Mouse (Mus musculus) cerebellum, adult (tissue): ENCODE results near the gene Zfand5.
"Not testable (repeated sequence)": the region's sequence is repeated elsewhere in the genome, so short reads cannot be mapped to it uniquely, and the experiment has no call there.

Experiments used
- ATAC-seq: cut with Nextera tagmentation; 2 replicates; pipeline ENCODE4 v1.9.2; 2017; ENCODE audit warnings: mild to moderate bottlenecking, moderate library complexity, mixed read lengths; ENCODE audit not compliant: insufficient number of reproducible peaks, low FRiP score, low TSS enrichment

The Zfand5 gene

DNA sequence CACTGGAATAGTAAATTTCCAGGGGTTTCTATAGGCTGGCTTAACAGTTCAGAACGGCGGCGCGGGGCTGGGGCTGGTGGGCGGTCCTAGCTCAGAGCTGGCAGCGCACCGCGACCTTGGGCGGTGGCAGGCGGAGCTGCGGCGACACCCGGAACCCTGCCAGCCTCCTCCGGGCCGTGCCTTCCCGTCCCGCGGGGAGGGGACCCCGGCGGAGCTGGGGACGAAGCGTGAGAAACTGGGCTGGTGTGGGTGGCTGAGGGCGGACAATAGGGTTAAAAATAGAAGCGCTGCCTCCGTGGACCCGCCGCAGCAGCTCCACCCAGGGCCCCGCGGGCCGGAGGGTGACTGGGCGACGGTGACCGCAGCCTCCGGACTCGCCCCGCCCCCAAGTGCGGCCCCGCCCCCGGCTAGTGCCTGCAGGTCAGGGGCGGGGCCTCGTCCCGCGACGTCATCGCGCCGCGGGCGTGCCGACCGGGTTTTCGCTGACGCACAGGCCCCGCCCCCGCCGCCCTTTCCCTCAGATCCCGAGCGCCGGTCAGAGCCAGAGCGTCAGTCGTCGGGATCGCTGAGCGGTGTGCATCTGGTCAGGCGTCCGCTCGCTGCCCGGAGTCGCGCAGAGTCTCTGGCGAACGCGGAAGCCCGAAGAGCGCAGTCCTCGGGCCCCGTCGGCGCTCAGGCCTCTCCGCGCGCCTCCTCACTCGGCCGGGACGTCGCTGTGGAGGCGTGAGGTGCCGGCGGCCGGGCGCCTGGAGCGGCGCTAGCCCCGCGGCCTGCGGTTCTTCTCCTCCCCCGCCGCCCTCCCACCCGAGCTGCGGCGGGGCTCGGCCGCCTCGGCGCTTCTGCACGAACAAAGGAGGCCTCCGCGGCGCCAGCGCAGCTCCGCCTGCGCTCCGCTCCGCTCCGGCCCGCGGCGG lies at the start of gene Zfand5:
TSS of gene Zfand5 (plus strand) at position 538 of the 914 bp plus-strand sequence.
- ATAC-seq = peak; percentile 79

DNA sequence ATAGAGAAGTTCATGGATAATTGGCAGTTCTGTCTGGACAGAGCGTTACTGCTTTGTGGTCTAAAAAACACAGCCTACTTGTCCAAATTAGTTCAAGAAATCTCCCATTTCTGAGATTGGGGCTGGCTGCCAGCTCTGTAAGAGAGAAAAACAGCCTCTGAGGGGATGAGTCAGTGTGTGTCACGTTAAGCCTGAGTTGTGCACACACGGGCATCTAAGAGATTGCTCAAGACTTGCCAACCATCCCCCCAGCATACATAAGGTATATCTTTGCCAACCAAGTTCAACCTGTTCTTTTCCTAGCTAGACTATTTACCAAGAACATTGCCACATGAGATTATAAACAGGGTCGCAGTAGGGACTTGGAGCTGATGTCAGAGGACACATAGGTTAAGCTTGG lies 44.9 kb upstream of the Zfand5 start:
- ATAC-seq = no peak

DNA sequence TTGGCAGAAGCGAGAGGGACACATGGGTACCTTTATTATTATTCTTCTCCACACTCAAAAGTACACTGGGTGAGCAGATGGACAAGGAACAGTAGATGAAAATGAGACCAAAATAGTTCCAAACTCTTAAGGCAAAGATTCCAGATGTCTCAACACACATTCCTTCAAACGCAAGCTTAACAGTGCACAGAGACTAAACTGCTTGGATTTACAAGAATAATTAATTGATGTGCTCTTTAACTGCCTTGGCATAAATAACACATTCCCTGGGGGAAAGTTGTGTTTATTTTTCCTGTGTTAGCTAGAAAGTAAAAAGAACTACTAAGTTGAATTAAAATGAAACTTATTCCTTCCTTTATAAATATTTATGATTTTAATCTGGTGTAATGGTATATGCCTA lies 44.3 kb upstream of the Zfand5 start:
- no peak for ATAC-seq

DNA sequence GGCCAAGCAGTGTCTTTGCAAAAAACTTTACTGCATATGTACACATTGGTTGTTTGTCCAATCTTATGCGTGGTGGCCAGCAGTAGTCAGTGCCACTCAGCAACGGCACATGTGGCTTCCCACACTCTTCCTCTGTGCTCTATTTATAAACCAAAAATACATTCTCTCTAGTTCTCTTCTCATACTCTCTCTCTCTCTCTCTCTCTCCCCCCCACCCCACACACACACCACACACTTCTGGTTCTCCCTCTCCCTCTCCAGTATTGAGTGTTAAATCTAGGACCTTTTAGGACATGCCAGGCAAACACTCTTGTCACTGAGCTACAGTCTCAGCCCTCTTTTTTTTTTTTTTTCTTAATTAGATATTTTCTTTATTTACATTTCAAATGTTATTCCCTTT lies 23.3 kb upstream of the Zfand5 start:
- not testable (repeated sequence) for ATAC-seq

DNA sequence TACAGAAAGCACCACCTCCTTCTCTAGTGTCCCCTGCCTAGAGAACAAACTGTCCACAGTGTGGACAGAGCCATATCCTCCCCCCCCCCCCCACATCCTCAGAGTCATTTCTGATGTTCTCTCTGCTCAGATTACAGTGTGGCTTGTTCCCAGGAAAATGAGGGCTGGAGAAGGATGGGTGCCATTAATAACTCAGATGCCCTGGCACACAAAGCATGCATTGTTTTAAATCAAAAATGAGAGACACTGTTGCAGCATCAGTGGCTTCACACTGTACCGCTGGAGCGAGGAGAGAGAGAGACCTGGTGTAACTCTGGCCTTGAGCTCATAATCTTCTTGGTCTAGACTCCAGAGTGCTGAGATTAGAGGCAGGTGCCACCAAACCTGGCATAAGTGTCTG lies 18.2 kb upstream of the Zfand5 start:
- no peak for ATAC-seq

DNA sequence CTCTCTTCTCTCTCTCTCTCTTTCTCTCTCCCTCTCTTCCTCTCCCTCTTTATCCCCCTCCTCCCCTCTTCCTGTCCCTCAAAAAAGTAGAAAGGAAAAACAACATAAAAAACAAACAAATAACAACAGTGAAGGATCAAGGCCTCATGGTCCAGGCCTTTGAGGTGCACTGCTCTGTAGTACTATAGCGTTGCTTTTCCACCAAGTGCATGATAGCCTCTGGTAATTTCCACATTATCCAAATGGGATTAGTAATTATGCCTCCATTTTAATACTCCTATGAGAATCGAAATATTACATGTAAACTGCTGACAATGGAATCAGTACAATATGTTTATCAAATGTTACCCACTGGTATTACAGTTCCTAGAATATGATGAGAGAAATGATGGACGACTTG lies 16.2 kb upstream of the Zfand5 start:
- no peak for ATAC-seq

DNA sequence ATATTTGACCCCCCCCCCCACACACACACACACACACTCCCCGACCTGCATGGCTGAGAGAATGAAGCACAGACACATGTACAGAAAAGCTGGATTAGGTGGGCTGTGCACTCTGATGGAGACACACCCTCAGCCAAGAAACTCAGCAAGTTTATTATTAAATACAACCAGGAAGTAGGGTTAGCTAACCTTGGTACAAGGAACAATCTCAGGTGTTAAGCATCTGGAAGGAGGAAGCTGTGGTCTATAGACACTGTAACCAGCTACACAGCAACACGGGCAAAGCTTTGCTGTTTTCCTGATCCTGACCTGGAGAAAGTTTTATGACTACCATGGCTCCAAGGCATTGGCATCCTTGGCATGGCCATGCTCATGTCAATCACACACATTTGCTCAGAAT lies 12.6 kb upstream of the Zfand5 start:
- ATAC-seq = no peak

DNA sequence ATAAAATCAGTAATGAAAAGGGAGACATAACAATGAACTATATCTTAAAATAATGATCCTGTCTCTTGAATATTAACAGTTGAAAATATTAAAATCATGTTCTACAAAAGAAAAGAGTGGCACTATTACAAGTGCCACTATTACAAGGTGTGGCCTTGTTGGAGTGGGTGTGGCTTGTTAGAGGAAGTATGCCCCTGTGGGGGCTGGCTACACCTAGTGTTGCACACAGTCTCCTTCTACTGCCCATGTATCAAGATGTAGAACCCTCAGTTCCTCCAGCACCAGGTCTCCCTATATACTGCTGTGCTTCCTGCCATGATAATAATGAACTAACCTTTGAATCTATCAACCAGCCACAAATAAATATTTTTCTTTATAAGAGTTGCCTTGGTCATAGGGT lies 11.8 kb upstream of the Zfand5 start:
- ATAC-seq = no peak

DNA sequence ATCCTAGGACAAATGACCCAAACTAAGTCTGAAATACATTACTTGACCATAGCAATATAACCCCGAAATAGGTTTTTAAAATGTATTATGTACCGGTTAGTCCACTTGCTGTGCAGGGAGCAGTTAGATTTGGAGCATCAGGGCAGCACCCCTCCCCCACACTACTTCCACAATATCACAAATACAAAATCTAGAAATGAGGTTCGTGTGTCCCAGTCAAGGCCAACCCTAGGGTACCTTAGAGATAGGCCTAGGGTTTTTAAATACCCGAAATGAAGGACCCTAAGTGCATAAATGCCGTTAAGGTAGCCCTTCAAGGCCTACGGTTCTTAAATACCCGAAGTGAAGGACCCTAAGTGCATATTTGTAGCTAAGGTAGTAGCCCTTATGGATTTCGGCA lies 892 bp upstream of the Zfand5 start:
- no peak for ATAC-seq

DNA sequence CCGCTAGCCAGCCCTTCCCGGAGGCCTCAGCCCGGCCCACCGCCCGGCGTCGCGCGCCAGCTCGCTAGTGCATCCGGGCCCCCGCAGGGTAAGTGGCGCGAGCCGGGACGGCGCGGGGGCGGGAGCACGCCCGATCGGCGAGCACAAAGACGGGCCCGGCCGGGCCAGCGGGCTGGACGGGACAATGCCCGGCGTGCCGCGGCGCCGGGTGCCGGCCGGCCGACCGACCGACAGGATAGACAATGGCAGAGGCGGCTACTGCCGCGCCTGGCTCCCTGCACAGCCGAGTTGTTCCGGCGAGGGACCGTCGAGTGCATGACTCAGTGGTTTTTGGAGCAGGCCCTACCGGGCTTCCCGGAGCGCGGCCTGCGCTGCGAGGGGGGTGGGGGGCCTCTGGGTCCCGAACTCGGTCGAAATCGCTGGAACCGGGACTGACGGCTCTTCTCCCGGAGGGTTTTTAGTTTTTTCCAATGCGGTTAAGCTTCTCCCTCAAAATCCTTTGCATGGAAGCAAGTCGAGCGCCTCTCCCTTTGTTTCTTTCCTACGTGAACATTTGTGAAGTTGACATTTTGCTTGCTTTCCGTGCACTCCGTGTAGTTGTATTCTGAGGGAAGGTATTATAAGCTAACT lies 692 bp downstream of the Zfand5 start:
- ATAC-seq = no peak; the same call in 1 of the 2 replicates

DNA sequence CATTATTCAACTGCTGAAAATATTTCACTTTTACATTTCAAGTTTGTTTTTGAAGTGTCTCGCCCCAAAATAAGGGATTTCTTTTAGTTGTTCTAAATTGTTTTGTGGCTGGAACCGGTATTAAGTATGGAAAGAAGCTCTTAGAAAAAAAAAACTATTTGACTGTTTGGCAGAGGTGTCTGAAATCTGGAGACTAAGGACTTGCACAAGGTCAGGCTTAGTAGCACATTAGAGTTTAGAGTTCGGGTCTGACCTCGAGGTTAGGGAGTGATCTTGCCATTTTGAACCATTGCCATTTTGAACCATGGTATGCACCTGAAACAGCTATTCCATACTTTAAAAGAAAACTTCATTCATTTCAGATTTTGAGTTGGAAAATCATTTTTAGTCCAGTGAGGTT lies 1.4 kb downstream of the Zfand5 start:
- no peak for ATAC-seq

DNA sequence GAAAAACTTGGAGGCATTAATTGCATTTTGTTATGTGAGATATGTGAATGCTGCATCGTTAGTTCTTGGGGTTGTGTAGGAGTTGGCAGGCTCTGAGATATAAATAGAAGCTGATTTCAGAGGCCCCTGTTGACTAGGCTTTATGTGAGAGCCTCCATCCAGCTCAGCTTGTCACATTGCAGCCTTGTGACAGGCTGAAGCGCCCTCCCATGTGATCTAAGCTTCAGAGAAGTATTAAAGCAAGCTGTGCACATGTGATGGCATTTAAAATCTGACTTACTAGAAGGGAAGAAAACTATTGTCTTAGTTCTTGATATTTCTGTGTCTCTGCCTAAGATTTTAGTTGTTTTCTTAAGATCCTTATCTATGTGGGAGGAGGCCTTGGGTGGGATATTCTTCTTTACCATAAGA lies 2.1 kb downstream of the Zfand5 start:
- peak; percentile 53 for ATAC-seq

DNA sequence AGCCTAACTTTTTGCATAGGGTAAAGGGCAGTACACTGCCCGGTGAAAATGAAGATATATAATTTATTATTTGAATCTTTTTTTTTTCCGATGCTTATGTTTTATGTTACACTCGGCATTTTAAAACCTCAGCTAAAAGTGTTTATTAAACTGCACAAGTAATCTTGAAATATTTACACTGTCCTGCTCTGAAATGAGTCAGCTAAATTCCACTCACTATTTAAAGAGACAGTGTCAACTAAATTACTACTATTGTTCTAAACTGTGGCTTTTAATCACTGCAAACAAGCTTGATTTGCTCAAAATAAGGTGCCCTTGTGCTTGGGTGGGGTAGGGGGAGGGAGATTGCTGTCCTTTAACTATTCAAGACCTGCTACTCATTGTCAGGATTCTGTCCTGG lies 2.6 kb downstream of the Zfand5 start:
- ATAC-seq = no peak

DNA sequence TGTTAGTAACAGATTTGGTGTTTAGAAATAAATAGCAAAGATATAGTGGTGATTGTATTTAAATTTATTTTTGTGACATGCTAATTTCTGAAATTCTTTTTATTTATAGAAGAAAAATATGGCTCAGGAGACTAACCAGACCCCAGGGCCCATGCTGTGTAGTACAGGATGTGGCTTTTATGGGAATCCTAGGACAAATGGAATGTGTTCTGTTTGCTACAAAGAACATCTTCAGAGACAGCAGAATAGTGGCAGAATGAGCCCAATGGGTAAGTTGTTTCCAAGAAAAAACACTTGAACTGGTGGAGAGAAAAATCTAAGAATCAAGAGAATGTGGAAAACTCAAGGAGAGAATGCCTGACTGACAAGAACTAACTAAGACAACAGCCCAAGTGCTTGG lies 4.2 kb downstream of the Zfand5 start:
- no peak for ATAC-seq

DNA sequence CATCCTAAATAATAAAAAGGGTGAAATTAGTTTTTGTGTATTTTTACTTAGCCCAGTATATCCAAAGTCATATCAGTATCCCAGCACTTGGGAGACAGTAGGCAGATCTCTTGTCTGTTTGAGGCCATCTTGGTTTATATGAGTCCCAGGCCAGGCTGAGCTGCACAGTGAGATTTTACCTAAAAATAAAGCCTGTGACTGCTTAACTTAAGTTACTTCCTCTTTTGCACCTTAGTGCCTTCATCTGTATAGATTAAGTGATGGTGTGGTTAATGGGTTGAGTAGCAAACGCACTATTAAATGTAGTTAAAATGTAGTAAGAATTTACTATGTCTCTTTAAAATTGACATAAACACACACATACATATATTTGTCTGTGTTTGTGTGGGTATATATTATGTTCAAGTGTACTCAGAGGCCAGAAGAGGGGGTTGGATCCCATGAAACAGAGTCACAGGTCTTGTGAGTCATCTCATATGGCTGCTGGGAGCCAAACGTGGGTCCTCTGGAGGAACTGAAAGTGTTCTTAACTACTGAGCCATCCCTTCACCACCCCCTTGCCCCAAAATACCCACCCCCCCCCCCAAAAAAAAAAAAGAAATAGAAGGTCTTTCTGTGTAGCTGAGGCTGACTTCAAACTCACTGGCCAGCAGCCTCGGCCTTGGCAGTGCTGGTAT lies 14.5 kb downstream of the Zfand5 start:
- ATAC-seq = no peak

DNA sequence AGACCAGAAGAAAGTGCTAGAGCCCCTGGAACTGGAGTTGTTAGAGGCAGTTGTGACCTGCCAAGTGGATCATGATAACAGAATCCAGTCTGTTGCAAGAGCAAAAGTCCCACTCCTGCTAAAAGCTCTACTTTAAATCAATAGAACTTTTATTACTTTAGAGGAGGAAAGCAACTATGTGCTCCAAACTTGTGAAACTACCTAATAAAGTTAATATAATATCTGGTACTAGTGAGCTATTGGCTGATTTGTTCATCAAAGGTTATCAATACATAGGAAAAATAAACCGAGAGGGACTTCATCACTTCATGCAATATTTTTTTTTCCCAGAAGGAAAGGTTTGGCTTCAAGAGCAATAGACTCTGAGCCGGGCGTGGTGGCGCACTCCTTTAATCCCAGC lies 25.3 kb downstream of the Zfand5 start:
- no peak for ATAC-seq

DNA sequence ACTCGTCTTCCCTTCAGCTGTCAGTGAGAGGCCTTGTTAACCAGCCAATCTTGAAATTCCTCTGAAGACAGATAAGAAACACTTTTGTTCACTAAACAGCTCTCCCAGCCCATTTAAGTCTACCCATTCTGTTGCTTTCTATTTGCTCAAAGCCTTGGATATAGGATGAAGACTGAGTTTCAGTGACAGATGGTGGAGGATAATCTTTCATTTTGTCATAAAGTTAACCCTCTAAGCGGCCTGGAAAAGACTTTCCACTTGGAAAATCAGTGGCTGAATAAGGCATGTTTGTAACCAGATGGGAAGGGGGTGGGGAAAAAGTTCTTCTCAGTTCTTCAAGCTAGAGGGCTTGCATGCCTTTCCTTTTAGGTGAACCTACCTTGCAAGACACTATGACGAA lies 29.7 kb downstream of the Zfand5 start:
- ATAC-seq = no peak

DNA sequence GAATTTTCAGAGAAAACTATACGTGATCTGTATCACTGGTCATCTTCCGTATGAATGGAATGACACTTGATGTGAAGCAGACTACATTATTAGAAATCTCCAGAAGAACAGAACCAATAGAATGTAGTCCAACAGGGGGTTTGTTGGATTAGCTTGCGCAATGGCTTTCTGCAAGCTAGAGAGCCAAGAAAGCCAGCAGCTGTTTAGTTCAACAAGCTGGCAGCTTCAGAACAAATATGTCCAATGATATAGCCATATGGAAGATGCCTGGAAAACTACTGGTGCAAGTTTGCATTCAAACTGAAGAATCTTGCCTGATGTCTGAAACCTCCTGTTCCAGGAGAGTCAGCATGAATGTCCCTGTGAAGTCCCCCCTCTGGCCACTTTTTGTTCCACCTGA lies 35.7 kb downstream of the Zfand5 start:
- ATAC-seq = no peak

DNA sequence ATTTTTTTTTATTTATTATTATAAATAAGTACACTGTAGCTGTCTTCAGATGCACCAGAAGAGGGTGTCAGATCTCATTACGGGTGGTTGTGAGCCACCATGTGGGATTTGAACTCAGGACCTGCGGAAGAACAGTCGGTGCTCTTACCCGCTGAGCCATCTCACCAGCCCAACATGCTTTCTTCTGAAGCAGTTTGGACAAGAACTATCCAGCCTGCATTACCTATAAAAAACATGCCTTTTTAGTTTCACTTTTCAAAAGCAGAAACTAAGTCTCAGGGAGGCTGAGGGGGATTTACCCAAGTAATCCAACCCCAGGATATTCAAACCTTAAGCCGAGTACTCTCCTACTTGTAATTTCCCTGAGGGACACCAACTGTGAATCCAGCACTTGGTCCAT lies 38.3 kb downstream of the Zfand5 start:
- ATAC-seq = not testable (repeated sequence)

DNA sequence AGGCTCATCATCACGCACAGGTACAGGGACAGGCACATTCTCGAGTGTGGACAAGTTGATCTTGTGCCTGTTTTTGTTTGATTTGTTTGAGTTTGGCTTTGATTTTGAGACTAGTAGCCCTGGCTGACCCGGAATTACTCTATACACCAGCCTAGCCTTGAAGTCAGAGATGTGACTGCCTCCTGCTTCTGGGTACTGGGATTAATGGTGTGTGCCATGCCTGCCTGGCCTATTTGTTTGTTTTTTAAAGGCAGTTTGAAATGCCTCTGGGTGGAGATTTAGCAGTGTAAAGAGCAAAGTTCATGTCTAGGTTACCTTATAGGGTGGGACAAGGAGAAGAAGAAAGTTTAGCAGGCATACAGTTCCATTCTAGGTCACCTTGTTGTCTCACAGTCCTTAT lies 43.6 kb downstream of the Zfand5 start:
- ATAC-seq = no peak

DNA sequence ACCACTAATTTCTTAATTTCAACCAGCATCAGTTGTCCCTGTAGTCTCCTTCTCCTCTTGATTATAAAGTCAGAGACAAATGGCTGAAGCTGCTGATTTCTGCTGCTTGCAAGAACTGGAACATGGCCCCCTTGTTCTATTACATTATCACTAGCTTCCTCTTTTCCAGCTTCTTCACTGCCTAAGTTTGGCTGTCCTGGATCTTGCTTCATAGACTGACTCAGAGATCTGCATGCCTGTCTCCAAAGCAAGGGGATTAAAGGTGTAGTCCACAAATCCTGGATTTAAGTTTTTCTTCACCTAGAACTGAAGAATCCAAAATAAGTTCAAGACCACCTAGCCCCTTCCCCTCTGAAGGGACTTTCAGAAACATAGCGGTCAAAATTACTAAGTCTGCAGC lies 47.5 kb downstream of the Zfand5 start:
- no peak for ATAC-seq
